ENCODE assay signal across 7 mouse cellular contexts in the genomic region with DNA sequence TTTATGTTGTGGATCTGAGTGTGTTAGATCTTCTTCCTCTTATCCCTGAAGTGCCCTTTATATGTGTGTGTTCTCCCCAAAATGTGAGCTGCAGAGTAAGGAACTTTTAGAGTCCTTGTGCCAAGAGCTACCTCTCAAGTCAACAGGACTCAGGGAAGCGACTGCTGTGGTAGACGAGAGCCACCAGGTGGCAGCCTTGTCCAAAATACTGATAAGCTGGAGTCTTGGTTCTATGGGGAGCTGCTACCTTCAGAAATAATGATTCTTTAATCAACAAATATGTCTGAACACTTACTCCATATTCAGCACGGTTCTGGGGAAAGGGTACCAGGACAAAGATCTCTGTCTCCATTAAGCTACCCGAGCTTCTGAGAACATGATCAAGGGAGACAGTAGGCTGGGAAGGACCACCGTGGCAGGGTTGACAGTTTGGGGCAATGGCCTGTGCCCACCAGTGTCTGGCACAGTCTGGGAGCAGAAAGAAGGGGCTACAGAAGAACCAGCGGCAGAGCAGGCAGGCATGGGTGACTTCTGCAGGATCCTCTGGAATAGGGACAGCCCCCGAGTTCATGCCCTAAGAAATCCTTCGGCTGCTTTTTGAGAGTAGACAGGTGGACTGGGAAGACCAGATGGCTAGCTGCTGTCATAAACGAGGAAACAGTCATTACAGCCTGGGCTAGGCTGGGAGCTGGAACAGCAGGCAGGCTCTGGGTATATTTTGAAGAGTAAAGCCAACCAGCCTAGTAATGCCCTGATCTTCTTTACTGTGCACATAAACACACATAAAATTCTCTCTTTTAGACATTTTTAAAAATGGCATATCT.
DNase-seq lines count a peak whose midpoint lies in the region; ATAC-seq and TF ChIP-seq lines count a peak whose summit lies in the region.

No protein-coding gene starts in this region.

- 38% methylated on average over 9 of the region's 9 CpGs for WGBS in lung, embryonic 16.5 days

- TF ChIP-seq POLR2A in CH12.LX (IDR thresholded peaks at IDR 0.05; ENCODE audit: low read depth, low read length), result no peak

- no peak overlapping the region for H3K9ac ChIP-seq in CH12.LX (ENCODE audit: insufficient read depth, low read depth)
- H3K9ac ChIP-seq in lung, embryonic 16.5 days (ENCODE audit: low read length), result no peak overlapping the region

- H3K27ac ChIP-seq in CH12.LX (ENCODE audit: insufficient read depth, low read depth), result no peak overlapping the region
- H3K27ac ChIP-seq in lung, embryonic 16.5 days (ENCODE audit: low read length), result no peak overlapping the region

- TF ChIP-seq EP300 in CH12.LX (IDR thresholded peaks at IDR 0.05; ENCODE audit: low read length), result no peak

- DNase-seq in CH12.LX (ENCODE audit: extremely low read depth) (peak; percentile 87), R1 (ENCODE audit: low read depth, low spot score) (peak; percentile 74)
- DNase-seq in cerebellum, postnatal 10 days, result peak; percentile 83
- DNase-seq in gastrocnemius, adult 18-20 months (ENCODE audit: low spot score), result peak; percentile 56
- peak; percentile 84 for DNase-seq in kidney, postnatal 10 days
- peak; percentile 79 for DNase-seq in right cerebral cortex, postnatal 4 days

- TF ChIP-seq CTCF in CH12.LX (conservative IDR thresholded peaks at IDR 0.05 in 1 of 2, IDR thresholded peaks at IDR 0.05 in 1 of 2; ENCODE audit: low read depth in 2 of 2, low read length in 2 of 2), result peak; percentile 91 to 98

- in situ Hi-C loops in CH12.LX (cut with MboI; ENCODE audit: low pct_ligation_motif_present, low pct_unique_long_range_greater_than_20kb, low sequenced_read_pairs), result loop anchor here (5.0 kb wide), 2 partner anchors 96 to 229 kb away; no protein-coding TSS in a partner anchor

- peaks cover 0 to 23% of the 10 kb centered on the region in 2 experiments for H3K36me3 ChIP-seq in CH12.LX (replicated peaks in 1 of 2; ENCODE audit: control insufficient read depth in 1 of 2, insufficient read depth in 1 of 2, low read length in 1 of 2)
- no peaks in the 10 kb centered on the region for H3K36me3 ChIP-seq in lung, embryonic 16.5 days (ENCODE audit: control insufficient read depth, insufficient read depth, low read length)

- H3K79me2 ChIP-seq in CH12.LX (replicated peaks; ENCODE audit: control insufficient read depth, extremely low read depth, insufficient read depth, poor library complexity, severe bottlenecking), result no peaks in the 10 kb centered on the region

- no peaks in the 10 kb centered on the region; a peak in 1 of 4 replicates for H3K4me1 ChIP-seq in CH12.LX (ENCODE audit: control insufficient read depth in 1 of 2, insufficient read depth in 2 of 2)
- H3K4me1 ChIP-seq in lung, embryonic 16.5 days (replicated peaks; ENCODE audit: control insufficient read depth, insufficient read depth, low read length), result no peaks in the 10 kb centered on the region

- no peaks in the 10 kb centered on the region for H3K27me3 ChIP-seq in CH12.LX (replicated peaks)
- no peaks in the 10 kb centered on the region for H3K27me3 ChIP-seq in lung, embryonic 16.5 days (ENCODE audit: control insufficient read depth, insufficient read depth, low read depth, low read length)

- peak; percentile 62 for ATAC-seq in lung, embryonic 16.5 days (ENCODE audit: low read depth)

- dilution Hi-C loops in CH12.LX (cut with MboI; ENCODE audit: extremely low pct_ligation_motif_present, extremely low pct_unique_long_range_greater_than_20kb, low sequenced_read_pairs), result no loop called here

- H3K4me2 ChIP-seq in CH12.LX (ENCODE audit: insufficient read depth, low read depth, poor library complexity, severe bottlenecking), result no peak overlapping the region
- no peak overlapping the region for H3K4me2 ChIP-seq in lung, embryonic 16.5 days (ENCODE audit: low read depth, low read length)

- peak; percentile 100 for TF ChIP-seq RAD21 in CH12.LX (IDR thresholded peaks at IDR 0.05; ENCODE audit: low read depth, low read length)

- H3K9me3 ChIP-seq in CH12.LX (replicated peaks; ENCODE audit: low read length), result no peaks in the 10 kb centered on the region
- no peaks in the 10 kb centered on the region for H3K9me3 ChIP-seq in lung, embryonic 16.5 days (ENCODE audit: control insufficient read depth, low read length)

- no peak overlapping the region for H3K4me3 ChIP-seq in CH12.LX (replicated peaks in 1 of 3; ENCODE audit: low read depth in 2 of 3, low read length in 2 of 3, poor library complexity in 1 of 3)
- H3K4me3 ChIP-seq in lung, embryonic 16.5 days (ENCODE audit: low read length), result no peak overlapping the region

TF ChIP-seq in CH12.LX, 34 proteins besides CTCF, POLR2A, EP300 and RAD21:
- peak; percentile 100 for TF ChIP-seq SMC3 (IDR thresholded peaks at IDR 0.05; ENCODE audit: low read depth, low read length)
- TF ChIP-seq IRF4 (IDR thresholded peaks at IDR 0.05; ENCODE audit: low read depth, low read length), result peak; percentile 56; the same call in 1 of the 2 replicates
- TF ChIP-seq GABPA (IDR thresholded peaks at IDR 0.05; ENCODE audit: insufficient replicate concordance, low read depth, low read length), result no peak
- no peak for TF ChIP-seq USF1 (IDR thresholded peaks at IDR 0.05; ENCODE audit: low read depth, low read length)
- peak; percentile 60; the same call in 1 of the 2 replicates for TF ChIP-seq SIN3A (IDR thresholded peaks at IDR 0.05; ENCODE audit: low read length)
- TF ChIP-seq JUND (conservative IDR thresholded peaks at IDR 0.05; ENCODE audit: low read depth, low read length), result 0 out of 2 replicates have a peak, but pooled peaks have one; percentile 15
- no peak for TF ChIP-seq POLR2AphosphoS2 (IDR thresholded peaks at IDR 0.05; ENCODE audit: low read depth, low read length)
- no peak for TF ChIP-seq ZKSCAN1 (IDR thresholded peaks at IDR 0.05; ENCODE audit: borderline replicate concordance, low read depth, low read length)
- TF ChIP-seq ZC3H11A (IDR thresholded peaks at IDR 0.05; ENCODE audit: low read depth, low read length), result peak; percentile 99
- TF ChIP-seq MAZ (IDR thresholded peaks at IDR 0.05; ENCODE audit: low read depth, low read length), result no peak
- TF ChIP-seq MEF2A (IDR thresholded peaks at IDR 0.05; ENCODE audit: borderline replicate concordance, low read depth, low read length), result 0 out of 2 replicates have a peak, but pooled peaks have one; percentile 22
- TF ChIP-seq NRF1 (IDR thresholded peaks at IDR 0.05; ENCODE audit: low read depth, low read length), result 0 out of 2 replicates have a peak, but pooled peaks have one; percentile 28
- TF ChIP-seq MYC (IDR thresholded peaks at IDR 0.05; ENCODE audit: low read depth, low read length), result peak; percentile 68; the same call in 1 of the 2 replicates
- 0 out of 2 replicates have a peak, but pooled peaks have one; percentile 17 for TF ChIP-seq ELF1 (IDR thresholded peaks at IDR 0.05; ENCODE audit: low read depth, low read length)
- no peak for TF ChIP-seq CHD1 (IDR thresholded peaks at IDR 0.05; ENCODE audit: low read depth, low read length)
- TF ChIP-seq USF2 (conservative IDR thresholded peaks at IDR 0.05; ENCODE audit: low read depth, low read length), result no peak
- peak; percentile 50; the same call in 1 of the 2 replicates for TF ChIP-seq NELFE (IDR thresholded peaks at IDR 0.05; ENCODE audit: low read depth, low read length)
